Mouse (Mus musculus): ENCODE measurements at regions not wholly inside any gene's neighbourhood (a gene's known extent, or its start where the extent isn't known, plus 50 kb on each side); places are given as distances from the start of the nearest gene placed in this dataset.

GRCm38 (mm10) chr8:127944955-127945498, 413.4 kb upstream of the Nrp1 start:
- no peaks in the 10 kb centered on the region for H3K79me2 ChIP-seq (ENCODE audit: control insufficient read depth, insufficient read depth, low read length, poor library complexity)
- TF ChIP-seq POLR2AphosphoS5 (IDR thresholded peaks at IDR 0.05; ENCODE audit: borderline replicate concordance, low read depth, low read length): no peak
- TF ChIP-seq ZNF384 (IDR thresholded peaks at IDR 0.05; ENCODE audit: low read depth, low read length): no peak
- H3K27me3 ChIP-seq (ENCODE audit: control insufficient read depth in 1 of 2, insufficient read depth in 2 of 2, low read length in 2 of 2): no peaks in the 10 kb centered on the region
- H3K27ac ChIP-seq (ENCODE audit: control insufficient read depth, low read depth, low read length): no peak overlapping the region
- no peak overlapping the region for H3K4me3 ChIP-seq (ENCODE audit: control insufficient read depth in 1 of 2, insufficient read depth in 1 of 2, low read depth in 2 of 2, low read length in 2 of 2)
- H3K4me1 ChIP-seq (ENCODE audit: control insufficient read depth in 1 of 2, insufficient read depth in 2 of 2, low read length in 2 of 2): no peaks in the 10 kb centered on the region
- H3K9me3 ChIP-seq (replicated peaks; ENCODE audit: insufficient read depth, low read length): no peaks in the 10 kb centered on the region
- H3K9ac ChIP-seq (ENCODE audit: control insufficient read depth, low read depth, low read length, poor library complexity, severe bottlenecking): no peak overlapping the region
- H3K36me3 ChIP-seq (ENCODE audit: control insufficient read depth in 1 of 2, insufficient read depth in 2 of 2, low read length in 2 of 2): no peaks in the 10 kb centered on the region
- no peak for DNase-seq (ENCODE audit: low read depth, low spot score)

GRCm38 (mm10) chr8:127957571-127957970, 400.8 kb upstream of the Nrp1 start:
- Histone ChIP-seq H3K9ac (ENCODE audit: control insufficient read depth, low read depth, low read length, poor library complexity, severe bottlenecking) (no peak overlapping the region), H3K27ac (ENCODE audit: control insufficient read depth, low read depth, low read length) (no peak overlapping the region), H3K9me3 (replicated peaks; ENCODE audit: insufficient read depth, low read length) (no peaks in the 10 kb centered on the region), H3K27me3 (ENCODE audit: control insufficient read depth in 1 of 2, insufficient read depth in 2 of 2, low read length in 2 of 2) (no peaks in the 10 kb centered on the region), H3K4me3 (ENCODE audit: control insufficient read depth in 1 of 2, insufficient read depth in 1 of 2, low read depth in 2 of 2, low read length in 2 of 2) (no peak overlapping the region), H3K4me1 (ENCODE audit: control insufficient read depth in 1 of 2, insufficient read depth in 2 of 2, low read length in 2 of 2) (no peaks in the 10 kb centered on the region), H3K36me3 (ENCODE audit: control insufficient read depth in 1 of 2, insufficient read depth in 2 of 2, low read length in 2 of 2) (no peaks in the 10 kb centered on the region), H3K79me2 (ENCODE audit: control insufficient read depth, insufficient read depth, low read length, poor library complexity) (no peaks in the 10 kb centered on the region)
- TF ChIP-seq GATA1 (IDR thresholded peaks at IDR 0.05; ENCODE audit: low read depth, low read length) (no peak), MAX (IDR thresholded peaks at IDR 0.05; ENCODE audit: low read length) (no peak)
- DNase-seq (ENCODE audit: low read depth, low spot score): no peak

GRCm38 (mm10) chr8:127958351-127959044, 399.9 kb upstream of the Nrp1 start:
- Histone ChIP-seq H3K4me1 (ENCODE audit: control insufficient read depth in 1 of 2, insufficient read depth in 2 of 2, low read length in 2 of 2) (no peaks in the 10 kb centered on the region), H3K9me3 (replicated peaks; ENCODE audit: insufficient read depth, low read length) (no peaks in the 10 kb centered on the region), H3K27ac (ENCODE audit: control insufficient read depth, low read depth, low read length) (no peak overlapping the region), H3K4me3 (ENCODE audit: control insufficient read depth in 1 of 2, insufficient read depth in 1 of 2, low read depth in 2 of 2, low read length in 2 of 2) (no peak overlapping the region), H3K27me3 (ENCODE audit: control insufficient read depth in 1 of 2, insufficient read depth in 2 of 2, low read length in 2 of 2) (no peaks in the 10 kb centered on the region), H3K9ac (ENCODE audit: control insufficient read depth, low read depth, low read length, poor library complexity, severe bottlenecking) (no peak overlapping the region), H3K79me2 (ENCODE audit: control insufficient read depth, insufficient read depth, low read length, poor library complexity) (no peaks in the 10 kb centered on the region), H3K36me3 (ENCODE audit: control insufficient read depth in 1 of 2, insufficient read depth in 2 of 2, low read length in 2 of 2) (no peaks in the 10 kb centered on the region)
- no peak for DNase-seq (ENCODE audit: low read depth, low spot score)
- TF ChIP-seq MAX (IDR thresholded peaks at IDR 0.05; ENCODE audit: low read length): no peak
- no peak for TF ChIP-seq CHD2 (IDR thresholded peaks at IDR 0.05; ENCODE audit: low read length)
- TF ChIP-seq POLR2AphosphoS2 (IDR thresholded peaks at IDR 0.05; ENCODE audit: low read length): no peak
- no peak for TF ChIP-seq ETS1 (IDR thresholded peaks at IDR 0.05; ENCODE audit: low read depth, low read length)
- TF ChIP-seq TBP (IDR thresholded peaks at IDR 0.05; ENCODE audit: low read depth, low read length): no peak

- no peaks in the 10 kb centered on the region for H3K27me3 ChIP-seq (ENCODE audit: control insufficient read depth in 1 of 2, insufficient read depth in 2 of 2, low read length in 2 of 2)
- no peak overlapping the region for H3K9ac ChIP-seq (ENCODE audit: control insufficient read depth, low read depth, low read length, poor library complexity, severe bottlenecking)
- no peaks in the 10 kb centered on the region for H3K9me3 ChIP-seq (replicated peaks; ENCODE audit: insufficient read depth, low read length)
- H3K4me3 ChIP-seq (ENCODE audit: control insufficient read depth in 1 of 2, insufficient read depth in 1 of 2, low read depth in 2 of 2, low read length in 2 of 2): no peak overlapping the region
- no peak overlapping the region for H3K27ac ChIP-seq (ENCODE audit: control insufficient read depth, low read depth, low read length)
- H3K36me3 ChIP-seq (ENCODE audit: control insufficient read depth in 1 of 2, insufficient read depth in 2 of 2, low read length in 2 of 2): no peaks in the 10 kb centered on the region
- TF ChIP-seq USF1 (IDR thresholded peaks at IDR 0.05; ENCODE audit: low read depth, low read length): no peak
- TF ChIP-seq BHLHE40 (IDR thresholded peaks at IDR 0.05; ENCODE audit: borderline replicate concordance, low read depth, low read length): no peak
- no peak for TF ChIP-seq RCOR1 (IDR thresholded peaks at IDR 0.05; ENCODE audit: low read depth, low read length)
- no peaks in the 10 kb centered on the region for H3K4me1 ChIP-seq (ENCODE audit: control insufficient read depth in 1 of 2, insufficient read depth in 2 of 2, low read length in 2 of 2)
- no peaks in the 10 kb centered on the region for H3K79me2 ChIP-seq (ENCODE audit: control insufficient read depth, insufficient read depth, low read length, poor library complexity)
- peak; percentile 1 for DNase-seq (ENCODE audit: low read depth, low spot score)
These were observed 395.5 kb upstream of the Nrp1 start for GRCm38 (mm10) chr8:127962862-127963261.
